Mouse (Mus musculus) c-Kit-positive CD71-negative TER-119-negative erythroid progenitor cells, embryonic 14.5 days (primary cell): Measurements from ENCODE around the gene Cmtm7.

Experiments
- DNase-seq: peaks from one replicate; pipeline ENCODE4 v3.0.0-alpha.2; 2013; ENCODE audit warnings: low read depth

Gene Cmtm7

DNA sequence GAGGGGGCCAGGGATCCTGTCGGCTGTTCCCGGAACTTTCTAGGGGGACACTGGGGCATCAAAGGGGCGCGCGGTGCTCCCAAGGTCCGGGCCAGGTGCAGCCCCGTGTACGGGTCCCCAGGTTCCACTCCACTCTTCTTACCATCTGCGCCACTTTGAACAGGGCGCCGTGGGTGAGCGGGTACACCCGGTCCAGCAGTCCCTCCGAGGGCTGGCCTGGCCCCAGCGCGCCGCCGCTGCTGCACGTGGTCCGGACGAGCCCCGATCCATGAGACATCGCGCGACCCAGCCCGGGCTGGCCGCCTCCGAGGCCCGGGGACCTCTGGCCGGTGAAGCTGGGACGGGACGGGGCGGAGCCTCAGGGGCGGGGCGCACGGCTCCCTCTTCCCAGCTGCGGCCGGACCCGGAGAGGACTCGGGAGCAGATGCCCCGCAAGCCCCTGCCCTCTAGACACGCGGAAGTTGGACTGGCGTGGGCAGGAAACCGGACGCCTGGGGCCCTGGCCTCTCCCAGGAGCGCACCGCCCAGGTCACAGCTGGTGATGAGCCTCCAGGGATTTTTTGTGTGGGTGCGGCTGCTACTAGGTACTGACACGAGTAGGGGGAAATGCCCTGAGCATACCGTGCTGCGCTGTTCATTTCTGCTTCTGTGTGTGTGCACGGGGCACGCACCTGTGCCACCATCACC, at the start of gene Cmtm7:
TSS of gene Cmtm7 (minus strand) at position 331 of the 687 bp plus-strand sequence.
- DNase-seq, result no peak

DNA sequence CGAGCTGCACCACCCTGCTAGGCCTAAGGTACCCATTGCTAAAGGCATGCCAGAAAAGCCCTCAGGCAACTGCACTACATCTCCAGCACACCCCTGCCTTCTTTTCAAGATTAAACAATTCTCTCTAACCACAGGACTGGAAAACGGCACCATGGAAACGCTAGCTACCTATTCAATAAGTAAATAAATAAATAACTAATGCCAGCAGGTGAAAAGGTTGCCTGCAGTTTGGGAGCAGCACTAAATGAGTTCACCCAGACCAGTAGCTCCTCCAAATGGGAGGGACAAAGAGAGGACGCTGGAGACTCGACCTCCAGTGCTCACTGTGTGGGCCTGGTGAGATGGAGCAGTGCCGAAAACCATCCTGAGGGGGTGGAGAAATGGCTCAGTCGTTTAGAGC, 48.7 kb upstream of the Cmtm7 start:
- DNase-seq, result no peak

GRCm38 (mm10) chr9:114829669-114830068, 48.0 kb upstream of the Cmtm7 start:
- DNase-seq, result no peak

- no peak for DNase-seq
Observed at GRCm38 (mm10) chr9:114828377-114828776, 46.7 kb upstream of the Cmtm7 start.

DNA sequence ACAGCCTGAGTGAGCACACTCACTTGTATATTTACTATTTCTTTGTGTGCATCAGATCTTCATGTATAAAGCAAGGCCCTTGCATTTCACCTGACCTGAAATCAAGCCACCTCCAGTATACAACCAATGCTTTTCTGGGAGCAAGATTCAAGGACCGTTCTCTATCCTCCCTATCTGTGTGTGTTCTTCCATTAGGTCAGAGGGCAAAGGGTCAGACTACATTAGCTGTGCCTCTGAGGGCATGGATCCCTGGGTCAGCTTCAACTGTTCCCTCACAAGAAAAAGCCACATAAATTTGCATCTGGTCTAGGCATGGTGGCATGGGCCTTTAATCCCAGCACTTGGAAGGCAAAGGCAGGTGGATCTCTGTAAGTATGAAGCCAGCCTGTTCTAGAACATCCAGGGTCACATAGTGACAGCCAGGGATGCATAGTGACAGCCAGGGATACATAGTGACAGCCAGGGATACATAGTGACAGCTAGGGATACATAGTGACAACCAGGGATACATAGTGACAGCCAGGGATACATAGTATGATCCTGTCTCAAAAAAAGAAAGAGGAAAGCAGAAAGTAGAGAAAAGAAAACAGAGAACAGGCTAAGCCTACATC, 45.7 kb upstream of the Cmtm7 start:
- DNase-seq, result no peak

- DNase-seq, result no peak
Observed at GRCm38 (mm10) chr9:114824166-114824565, 42.5 kb upstream of the Cmtm7 start.

DNA sequence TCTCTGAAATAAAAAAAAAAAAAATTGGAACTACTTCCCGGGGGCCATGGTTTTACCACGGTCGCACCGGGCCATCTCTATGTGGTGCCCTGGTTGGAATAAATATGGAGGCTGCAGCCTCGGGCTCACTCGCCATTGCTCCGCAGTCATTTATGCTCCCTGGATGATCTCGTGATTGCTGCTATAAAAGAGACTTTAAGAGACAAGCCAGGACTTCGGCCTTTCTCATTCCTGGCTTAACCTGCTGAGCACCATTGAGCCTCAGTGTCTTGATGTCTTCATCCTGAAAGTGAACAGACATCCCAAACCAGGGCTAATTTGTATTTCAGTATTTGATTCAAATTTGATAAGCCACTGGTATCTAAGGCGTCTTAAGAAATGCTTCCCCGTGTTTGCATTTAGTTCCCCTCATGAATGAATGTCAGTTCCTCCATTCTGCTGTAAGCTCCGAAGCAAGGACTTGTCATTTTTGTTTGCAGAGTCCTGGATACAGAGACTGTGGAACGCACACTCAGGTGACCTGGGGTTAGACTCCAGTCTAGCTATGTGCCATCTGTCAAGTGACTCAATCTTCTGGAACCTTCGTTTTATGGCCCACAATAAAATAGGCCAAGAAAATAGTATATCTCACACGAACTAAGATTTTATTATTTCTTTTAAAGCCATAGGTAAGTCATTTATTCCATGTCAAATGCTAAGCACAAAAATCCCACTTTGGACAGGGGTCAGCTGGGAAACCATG, 40.1 kb upstream of the Cmtm7 start:
- no peak for DNase-seq

GRCm38 (mm10) chr9:114818918-114819317, 37.3 kb upstream of the Cmtm7 start:
- no peak for DNase-seq

- no peak for DNase-seq
Observed at GRCm38 (mm10) chr9:114817012-114817411, 35.4 kb upstream of the Cmtm7 start.

DNA sequence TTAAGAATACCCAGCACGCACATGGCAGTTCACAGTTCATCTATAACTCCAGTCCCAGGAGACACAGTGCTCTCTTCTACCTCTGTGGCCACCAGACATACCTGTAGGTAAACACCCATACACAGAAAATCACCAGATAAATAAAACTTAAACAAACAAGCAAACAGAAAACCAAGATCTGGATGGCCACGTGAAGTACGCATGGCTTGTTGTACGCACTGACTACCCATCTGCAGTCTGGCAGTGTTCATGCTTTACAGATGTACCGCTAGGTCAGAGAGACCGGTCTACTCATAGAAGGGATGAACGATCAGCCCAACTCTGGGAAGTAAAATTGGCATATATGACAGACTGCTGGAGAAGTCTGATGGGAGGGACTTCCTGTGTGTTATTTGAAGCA, 34.5 kb upstream of the Cmtm7 start:
- no peak for DNase-seq

DNA sequence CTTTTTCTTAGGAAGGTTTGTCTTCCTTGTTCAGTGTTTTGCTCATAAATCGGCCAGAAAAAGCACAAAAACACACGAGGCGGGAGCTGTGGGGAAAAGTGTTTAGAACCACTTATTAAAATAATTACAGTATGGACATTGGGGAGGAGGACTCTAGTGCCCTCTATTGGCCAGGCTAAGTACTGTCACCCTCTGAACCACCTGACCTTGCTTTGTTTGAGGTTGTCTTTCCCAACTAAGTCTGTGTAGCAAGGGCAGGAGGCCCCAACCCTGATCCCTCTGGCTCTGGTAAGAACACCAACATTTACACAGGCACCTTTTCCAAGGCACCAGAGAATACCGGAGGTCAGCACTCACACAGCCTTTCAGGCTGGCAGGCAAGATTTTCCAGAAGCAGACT, 33.7 kb upstream of the Cmtm7 start:
- peak; percentile 47 for DNase-seq

GRCm38 (mm10) chr9:114812001-114812400, 30.3 kb upstream of the Cmtm7 start:
- DNase-seq, result no peak

GRCm38 (mm10) chr9:114810837-114811236, 29.2 kb upstream of the Cmtm7 start:
- no peak for DNase-seq

- DNase-seq, result no peak
Observed at GRCm38 (mm10) chr9:114808671-114809070, 27.0 kb upstream of the Cmtm7 start.

DNA sequence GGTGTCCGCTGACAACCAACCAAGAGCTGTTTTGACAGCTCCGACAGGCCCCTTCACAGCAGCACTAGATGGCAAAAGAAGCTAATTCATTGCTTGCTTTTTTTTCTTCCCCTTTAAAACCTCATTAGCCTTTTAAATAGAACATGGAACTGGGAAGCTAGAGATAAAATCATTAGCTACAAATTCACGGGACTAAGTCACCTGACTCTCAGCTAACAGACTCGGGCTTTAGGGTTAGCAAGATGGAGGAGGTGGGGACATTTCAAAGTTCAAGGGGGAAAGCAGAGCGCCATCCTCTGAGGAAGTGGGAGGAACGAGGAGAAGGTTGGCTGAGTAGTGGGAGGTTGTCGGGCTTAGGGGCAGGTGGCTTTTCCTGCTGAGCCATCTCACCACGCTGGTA, 25.6 kb upstream of the Cmtm7 start:
- DNase-seq, result no peak

GRCm38 (mm10) chr9:114805151-114805671, 23.6 kb upstream of the Cmtm7 start:
- no peak for DNase-seq

- DNase-seq, result no peak
Observed at GRCm38 (mm10) chr9:114802191-114802590, 20.5 kb upstream of the Cmtm7 start.

- DNase-seq, result no peak
Observed at GRCm38 (mm10) chr9:114801301-114801700, 19.6 kb upstream of the Cmtm7 start.

- no peak for DNase-seq
Observed at GRCm38 (mm10) chr9:114799498-114800107, 17.9 kb upstream of the Cmtm7 start.

DNA sequence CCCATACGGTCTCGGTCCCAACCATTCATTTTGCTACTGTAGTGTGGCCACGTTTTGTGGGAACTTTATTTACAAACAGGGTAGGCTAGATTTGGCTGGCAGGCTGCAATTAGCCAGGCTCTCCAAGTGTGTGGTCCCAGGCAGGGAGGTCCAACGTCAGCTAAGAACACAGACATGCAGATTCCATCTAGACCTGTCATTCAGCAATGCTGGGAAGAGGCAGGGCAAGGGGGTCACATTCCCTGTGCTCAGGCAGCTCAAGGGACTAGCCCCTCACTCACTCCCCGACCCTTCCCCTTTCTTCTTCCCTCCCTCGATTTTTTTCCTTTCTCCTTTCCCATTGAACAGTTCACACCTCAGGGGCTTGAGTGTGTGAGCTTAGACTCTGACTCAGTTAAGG, 17.2 kb upstream of the Cmtm7 start:
- no peak for DNase-seq

GRCm38 (mm10) chr9:114797329-114798004, 15.8 kb upstream of the Cmtm7 start:
- peak; percentile 78 for DNase-seq

- DNase-seq, result no peak
Observed at GRCm38 (mm10) chr9:114796473-114797050, 14.9 kb upstream of the Cmtm7 start.
